Mouse (Mus musculus): Measurements from ENCODE around the gene Cadps2.

GRCm38 (mm10) chr6:23762204-23762603 is 77.0 kb downstream of the Cadps2 start:
- TF ChIP-seq SMC3 (IDR thresholded peaks at IDR 0.05; ENCODE audit: low read depth, low read length) = no peak
- no peak for TF ChIP-seq EP300 (IDR thresholded peaks at IDR 0.05; ENCODE audit: low read length)
- no peak for TF ChIP-seq USF1 (IDR thresholded peaks at IDR 0.05; ENCODE audit: low read depth, low read length)
- TF ChIP-seq CTCF (conservative IDR thresholded peaks at IDR 0.05 in 1 of 2, IDR thresholded peaks at IDR 0.05 in 1 of 2; ENCODE audit: low read depth in 2 of 2, low read length in 2 of 2) = no peak

Data from CH12.LX (cell line).